Mouse (Mus musculus) hindbrain, embryonic 12.5 days (tissue): ENCODE data around the gene Gm20388. TPM values are rescaled to one million over a fixed set of nuclear protein-coding genes. Genes with fewer than 3 reads are reported as not detected.
A peak's percentile ranks its signal among the peaks of the same experiment; 100 is the strongest.

Experiments used
- ATAC-seq: fragments of 200-750 bp; cut with Nextera tagmentation; 2 replicates; pipeline ENCODE4 v1.8.0; 2017; ENCODE audit warnings: moderate TSS enrichment; ENCODE audit not compliant: low FRiP score
- H3K27ac ChIP-seq: fragments of 300-500 bp; sonication (generic); 2 replicates; pipeline ENCODE4 v1.5.1; 2016; ENCODE audit warnings: mild to moderate bottlenecking
- H3K27me3 ChIP-seq: fragments of 300-500 bp; sonication (generic); 2 replicates; pipeline ENCODE4 v1.6.1; 2016; ENCODE audit warnings: mild to moderate bottlenecking
- H3K36me3 ChIP-seq: fragments of 300-500 bp; sonication (generic); 2 replicates; pipeline ENCODE4 v1.6.1; 2016; ENCODE audit warnings: mild to moderate bottlenecking
- H3K4me1 ChIP-seq: fragments of 300-500 bp; sonication (generic); 2 replicates; pipeline ENCODE4 v1.6.1; 2016
- H3K4me2 ChIP-seq: fragments of 300-500 bp; sonication (generic); replicated peaks from 2 replicates; pipeline ENCODE4 v1.6.1; 2016; ENCODE audit warnings: mild to moderate bottlenecking
- H3K4me3 ChIP-seq: fragments of 300-500 bp; sonication (generic); 2 replicates; pipeline ENCODE4 v1.5.1; 2016; ENCODE audit warnings: mild to moderate bottlenecking
- H3K9ac ChIP-seq: fragments of 300-500 bp; sonication (generic); 2 replicates; pipeline ENCODE4 v1.6.1; 2016; ENCODE audit warnings: mild to moderate bottlenecking, moderate library complexity
- H3K9me3 ChIP-seq: fragments of 300-500 bp; sonication (generic); replicated peaks from 2 replicates; pipeline ENCODE4 v1.6.1; 2016; ENCODE audit warnings: mild to moderate bottlenecking
- WGBS: fragments of 180-500 bp; shearing (Covaris S2); methylation state at CpG from one replicate; pipeline ENCODE4 v1.1.7; 2016; 5-methylcytosine and 5-hydroxymethylcytosine counted together
- polyA plus RNA-seq: library from polyadenylated mRNA; unstranded; fragments of >200 nt; fragmentation: Nextera tagmentation; extraction: Ambion mirVana; gene quantifications from 2 replicates; pipeline ENCODE4 v1.2.1, GENCODE M21; 2016

Gene Gm20388
- polyA plus RNA-seq, 1 experiment from 2014 or later: not detected

DNA sequence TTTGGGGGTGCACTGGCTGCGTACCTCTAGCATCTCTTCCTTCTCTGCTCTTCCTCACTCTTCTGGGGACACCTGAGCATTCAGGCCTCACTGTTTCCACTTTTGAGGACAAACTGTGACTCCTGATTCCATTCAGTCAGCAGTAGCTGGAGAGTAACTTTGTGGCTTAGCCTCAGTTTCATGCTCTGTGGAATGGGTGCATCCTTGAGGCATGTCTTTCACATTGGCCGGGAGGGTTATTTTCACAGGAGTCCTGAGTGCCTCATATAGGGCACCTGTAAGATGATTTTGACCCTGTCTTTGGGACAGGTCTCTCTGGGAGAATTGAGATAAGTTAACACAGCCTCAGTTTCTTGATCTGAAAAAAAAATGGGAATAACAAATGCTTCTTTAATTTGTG, 1212.5 kb downstream of the Gm20388 start:
- H3K27me3 ChIP-seq: peaks cover 98% of the 10 kb centered on the region
- H3K27ac ChIP-seq: no peak overlapping the region
- no peak overlapping the region for H3K4me3 ChIP-seq
- H3K4me2 ChIP-seq: no peak overlapping the region
- no peaks in the 10 kb centered on the region for H3K36me3 ChIP-seq
- no peak for ATAC-seq
- peaks cover 11% of the 10 kb centered on the region for H3K4me1 ChIP-seq
- peaks cover 6% of the 10 kb centered on the region; the same call in 1 of the 2 replicates for H3K9me3 ChIP-seq
- WGBS: 39% methylated on average over 2 of the region's 2 CpGs
- no peak overlapping the region for H3K9ac ChIP-seq

DNA sequence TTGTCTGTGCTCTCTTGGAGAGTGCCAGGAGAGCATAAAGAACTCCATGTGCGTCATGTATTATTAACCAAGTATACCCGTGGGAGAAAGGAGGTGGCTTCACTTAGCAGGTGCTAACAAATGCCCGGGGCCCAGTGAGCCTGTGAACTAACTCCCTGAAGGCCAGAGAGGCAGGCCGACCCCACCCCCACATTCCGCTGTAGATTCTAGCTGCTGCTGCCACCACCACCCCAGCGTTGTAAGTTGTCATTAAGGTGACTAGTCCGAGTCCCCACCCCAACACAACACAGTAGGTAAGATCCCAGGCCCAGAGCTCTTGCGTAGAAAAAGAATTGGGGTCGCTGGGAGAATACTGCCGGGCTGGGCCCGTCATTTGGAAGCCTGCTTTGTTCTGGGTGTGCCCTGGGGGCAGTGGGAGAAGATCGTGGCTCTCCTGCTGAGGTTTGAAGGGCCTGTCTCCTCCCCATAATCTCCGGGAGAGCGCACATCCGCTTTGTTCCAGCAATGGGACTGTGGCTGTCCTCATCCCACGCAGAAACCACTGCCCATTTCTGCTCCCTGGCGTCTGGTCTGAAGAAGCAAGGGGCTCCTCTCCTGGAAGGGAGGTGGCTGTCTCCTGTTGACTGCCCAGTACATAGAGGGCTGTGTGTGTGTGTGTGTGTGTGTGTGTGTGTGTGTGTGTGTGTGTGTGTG, 1214.1 kb downstream of the Gm20388 start:
- Histone ChIP-seq H3K27me3 (peaks cover 100% of the 10 kb centered on the region), H3K4me1 (peaks cover 22% of the 10 kb centered on the region), H3K27ac (no peak overlapping the region), H3K9ac (no peak overlapping the region), H3K4me3 (no peak overlapping the region), H3K9me3 (peaks cover 6% of the 10 kb centered on the region; the same call in 1 of the 2 replicates), H3K4me2 (peak overlapping the region; percentile 43), H3K36me3 (no peaks in the 10 kb centered on the region)
- WGBS: 2% methylated on average over 17 of the region's 17 CpGs
- 0 out of 2 replicates have a peak, but pooled peaks have one; percentile 11 for ATAC-seq

DNA sequence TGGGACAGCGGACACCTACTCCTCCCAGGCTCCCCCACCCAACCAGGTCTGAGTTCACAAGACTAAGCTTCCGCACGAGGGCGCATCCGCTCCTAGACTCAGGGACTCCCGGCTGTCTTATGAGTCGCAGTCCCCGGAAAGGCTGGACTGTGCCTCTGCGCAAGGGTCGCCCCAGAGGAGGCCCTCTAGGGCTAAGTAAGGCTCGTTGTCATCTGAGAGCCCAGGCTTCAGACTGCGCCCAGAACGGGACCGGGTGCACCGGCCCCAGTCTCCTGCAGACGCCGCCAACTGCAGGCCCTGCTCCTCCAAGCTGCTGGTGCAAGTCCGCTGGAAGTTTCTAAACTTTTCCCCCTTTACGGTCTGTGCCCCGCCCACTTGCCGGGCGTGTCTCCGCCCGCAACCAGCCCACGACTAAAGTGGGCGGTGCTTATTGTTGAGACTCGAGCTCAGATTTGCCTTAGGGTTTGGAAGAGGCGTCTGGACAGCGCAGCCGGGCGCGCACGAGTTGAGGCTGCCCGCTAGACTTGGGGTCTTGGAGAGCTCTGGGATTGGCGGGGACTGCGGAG, 1214.8 kb downstream of the Gm20388 start:
- Histone ChIP-seq H3K36me3 (no peaks in the 10 kb centered on the region), H3K27ac (no peak overlapping the region), H3K9me3 (peaks cover 6% of the 10 kb centered on the region; the same call in 1 of the 2 replicates), H3K27me3 (peaks cover 100% of the 10 kb centered on the region), H3K4me2 (peak overlapping the region; percentile 43), H3K4me1 (peaks cover 22% of the 10 kb centered on the region), H3K9ac (no peak overlapping the region), H3K4me3 (peak overlapping the region; percentile 23)
- ATAC-seq: peak; percentile 54
- WGBS: under 1% methylated on average over 35 of the region's 36 CpGs

DNA sequence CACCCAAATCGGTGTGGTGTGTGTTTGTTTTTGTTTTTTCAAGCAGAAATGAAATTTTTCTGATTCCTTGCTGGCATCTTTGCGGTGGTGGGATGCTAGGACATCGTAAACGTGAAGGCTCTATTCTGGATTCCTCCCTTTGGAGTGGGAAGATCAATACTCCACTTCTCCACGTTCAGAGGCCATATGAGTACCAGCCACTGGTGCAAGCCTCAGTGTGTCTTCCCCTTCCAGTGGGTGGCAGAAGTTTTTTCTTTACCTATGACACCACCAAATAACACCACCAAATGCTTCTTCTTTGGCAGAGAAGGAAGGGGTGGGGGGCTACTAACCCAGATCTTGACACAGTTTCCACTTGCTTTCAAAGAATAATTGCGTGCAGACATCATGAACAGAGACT, 1215.5 kb downstream of the Gm20388 start:
- H3K27ac ChIP-seq: no peak overlapping the region
- 0 out of 2 replicates have a peak overlapping the region, but pooled peaks have one; percentile 23 for H3K4me3 ChIP-seq
- peak overlapping the region; percentile 43; the same call in 1 of the 2 replicates for H3K4me2 ChIP-seq
- peaks cover 6% of the 10 kb centered on the region; the same call in 1 of the 2 replicates for H3K9me3 ChIP-seq
- no peaks in the 10 kb centered on the region for H3K36me3 ChIP-seq
- 4% methylated on average over 6 of the region's 6 CpGs for WGBS
- no peak overlapping the region for H3K9ac ChIP-seq
- H3K27me3 ChIP-seq: peaks cover 100% of the 10 kb centered on the region
- no peak for ATAC-seq
- H3K4me1 ChIP-seq: peaks cover 22% of the 10 kb centered on the region

DNA sequence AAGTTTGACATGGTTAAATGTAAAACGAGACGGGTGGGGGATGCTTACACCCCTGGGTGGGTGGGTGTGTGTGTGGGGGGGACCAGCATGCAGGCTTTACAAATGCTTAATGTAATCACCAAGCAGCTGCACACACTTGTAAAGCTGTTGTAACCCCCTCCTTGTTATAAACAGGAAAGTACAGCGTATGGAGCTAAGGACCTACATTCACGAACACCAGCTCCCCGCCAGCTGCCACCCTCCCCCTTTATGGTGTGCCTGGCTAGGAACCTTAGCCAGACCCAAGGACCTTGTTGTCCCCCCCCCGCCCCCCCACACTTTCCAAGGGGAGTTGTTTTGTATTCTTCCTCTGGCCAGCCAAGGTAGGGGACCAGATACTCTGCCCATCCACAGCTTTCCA, 1216.1 kb downstream of the Gm20388 start:
- H3K36me3 ChIP-seq: no peaks in the 10 kb centered on the region
- H3K27me3 ChIP-seq: peaks cover 98% of the 10 kb centered on the region
- no peak overlapping the region for H3K27ac ChIP-seq
- H3K9me3 ChIP-seq: peaks cover 6% of the 10 kb centered on the region; the same call in 1 of the 2 replicates
- no peak overlapping the region for H3K9ac ChIP-seq
- no peak overlapping the region for H3K4me2 ChIP-seq
- H3K4me1 ChIP-seq: peaks cover 22% of the 10 kb centered on the region
- H3K4me3 ChIP-seq: no peak overlapping the region
- ATAC-seq: no peak
- 7% methylated on average over 6 of the region's 6 CpGs for WGBS

GRCm38 (mm10) chr8:121127291-121127701, 1216.7 kb downstream of the Gm20388 start:
- Histone ChIP-seq H3K4me2 (no peak overlapping the region), H3K4me1 (peaks cover 22% of the 10 kb centered on the region), H3K9ac (no peak overlapping the region), H3K27ac (no peak overlapping the region), H3K27me3 (peaks cover 98% of the 10 kb centered on the region), H3K9me3 (peaks cover 6% of the 10 kb centered on the region; the same call in 1 of the 2 replicates), H3K4me3 (no peak overlapping the region), H3K36me3 (no peaks in the 10 kb centered on the region)
- 7% methylated on average over 11 of the region's 11 CpGs for WGBS
- no peak for ATAC-seq

GRCm38 (mm10) chr8:121127756-121128375, 1217.2 kb downstream of the Gm20388 start, which contains the start of gene Foxl1:
TSS of gene Foxl1 (plus strand) at chr8:121127940.
- Histone ChIP-seq H3K4me1 (peaks cover 22% of the 10 kb centered on the region), H3K4me3 (peak within 1 kb of the TSS; percentile 13), H3K4me2 (peak within 1 kb of the TSS; percentile 33), H3K36me3 (no peaks in the 10 kb centered on the region), H3K27ac (no peak within 1 kb of the TSS), H3K9me3 (peaks cover 6% of the 10 kb centered on the region; the same call in 1 of the 2 replicates), H3K9ac (no peak within 1 kb of the TSS), H3K27me3 (peaks cover 97% of the 10 kb centered on the region)
- no peak for ATAC-seq
- WGBS: under 1% methylated on average over 43 of the region's 43 CpGs

DNA sequence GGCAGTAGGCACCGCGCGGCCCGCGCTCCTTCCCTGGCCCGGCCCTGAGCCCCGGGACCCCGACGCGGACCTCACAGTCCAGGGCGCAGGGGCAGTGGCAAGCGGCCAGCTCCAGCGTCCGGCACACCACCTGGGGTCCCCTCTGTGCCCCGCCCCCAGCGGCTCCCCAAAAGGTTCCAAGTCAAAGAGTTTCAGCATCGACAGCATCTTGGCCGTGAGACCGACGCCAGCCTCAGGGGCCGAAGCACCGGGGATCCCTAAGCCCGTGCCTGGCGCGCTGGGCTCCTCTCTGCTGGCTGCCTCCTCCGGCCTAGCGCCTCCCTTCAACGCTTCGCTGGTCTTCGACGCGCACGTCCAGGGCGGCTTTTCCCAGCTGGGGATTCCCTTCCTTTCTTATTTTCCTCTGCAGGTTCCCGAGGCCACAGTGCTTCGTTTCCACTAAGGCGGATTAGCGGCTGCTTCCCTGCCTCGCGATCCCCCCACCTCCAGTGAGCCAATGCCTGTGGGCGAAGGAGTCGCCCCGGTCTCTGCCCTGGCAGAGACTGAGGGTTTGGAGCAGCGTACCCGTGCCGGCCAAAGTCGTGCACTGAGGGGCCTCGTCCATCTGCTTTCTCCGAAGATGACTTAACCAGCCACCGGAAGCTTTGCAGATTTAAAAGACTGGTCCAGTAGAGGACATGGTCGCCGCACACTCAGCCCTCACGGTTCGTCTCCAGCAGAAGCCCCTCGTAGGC, 1218.1 kb downstream of the Gm20388 start:
- Histone ChIP-seq H3K27me3 (peaks cover 93% of the 10 kb centered on the region), H3K9ac (no peak overlapping the region), H3K4me3 (peak overlapping the region; percentile 13), H3K4me1 (peaks cover 22% of the 10 kb centered on the region), H3K4me2 (peak overlapping the region; percentile 33), H3K36me3 (no peaks in the 10 kb centered on the region), H3K9me3 (peaks cover 6% of the 10 kb centered on the region; the same call in 1 of the 2 replicates), H3K27ac (no peak overlapping the region)
- 1% methylated on average over 55 of the region's 55 CpGs for WGBS
- ATAC-seq: no peak

DNA sequence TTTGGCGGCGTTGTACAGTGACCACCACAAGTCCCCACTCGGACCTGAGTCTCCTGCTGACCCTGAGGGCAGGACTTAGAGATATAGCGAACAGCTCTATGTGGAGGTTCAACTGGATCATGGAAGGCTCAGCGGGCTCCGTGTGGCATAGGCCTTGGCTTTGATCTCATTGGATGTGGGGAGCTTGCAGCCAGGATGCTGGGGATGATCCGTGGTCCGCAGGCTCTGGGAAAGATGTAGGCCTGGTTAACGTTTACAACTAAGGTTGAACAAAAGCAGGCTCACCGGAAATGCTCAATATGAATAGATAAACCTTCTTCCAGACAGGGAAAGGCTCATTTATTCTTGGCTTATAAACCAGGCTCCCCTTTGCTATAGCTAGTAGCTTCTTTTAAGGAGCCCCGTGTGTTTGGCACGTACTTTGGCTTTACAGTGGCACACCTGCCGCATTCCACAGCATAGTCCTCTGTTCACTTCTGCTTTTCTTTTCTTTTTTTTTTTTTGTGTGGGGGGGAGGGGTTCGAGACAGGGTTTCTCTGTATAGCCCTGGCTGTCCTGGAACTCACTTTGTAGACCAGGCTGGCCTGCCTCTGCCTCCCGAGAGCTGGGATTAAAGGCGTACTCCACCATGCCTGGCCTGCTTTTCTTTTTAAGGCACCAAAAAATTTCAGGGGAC, 1218.8 kb downstream of the Gm20388 start:
- no peak overlapping the region for H3K4me3 ChIP-seq
- ATAC-seq: no peak
- no peak overlapping the region for H3K4me2 ChIP-seq
- H3K36me3 ChIP-seq: no peaks in the 10 kb centered on the region
- H3K27ac ChIP-seq: no peak overlapping the region
- H3K4me1 ChIP-seq: peaks cover 22% of the 10 kb centered on the region
- peaks cover 2% of the 10 kb centered on the region; the same call in 1 of the 2 replicates for H3K9me3 ChIP-seq
- no peak overlapping the region for H3K9ac ChIP-seq
- 18% methylated on average over 16 of the region's 16 CpGs for WGBS
- peaks cover 89% of the 10 kb centered on the region for H3K27me3 ChIP-seq

GRCm38 (mm10) chr8:121130522-121130921, 1219.9 kb downstream of the Gm20388 start:
- H3K27me3 ChIP-seq: peaks cover 82% of the 10 kb centered on the region
- peaks cover 19% of the 10 kb centered on the region for H3K4me1 ChIP-seq
- ATAC-seq: no peak
- WGBS: 36% methylated on average over 5 of the region's 5 CpGs
- no peak overlapping the region for H3K9ac ChIP-seq
- H3K36me3 ChIP-seq: no peaks in the 10 kb centered on the region
- H3K4me3 ChIP-seq: no peak overlapping the region
- no peak overlapping the region for H3K4me2 ChIP-seq
- no peaks in the 10 kb centered on the region for H3K9me3 ChIP-seq
- H3K27ac ChIP-seq: no peak overlapping the region

DNA sequence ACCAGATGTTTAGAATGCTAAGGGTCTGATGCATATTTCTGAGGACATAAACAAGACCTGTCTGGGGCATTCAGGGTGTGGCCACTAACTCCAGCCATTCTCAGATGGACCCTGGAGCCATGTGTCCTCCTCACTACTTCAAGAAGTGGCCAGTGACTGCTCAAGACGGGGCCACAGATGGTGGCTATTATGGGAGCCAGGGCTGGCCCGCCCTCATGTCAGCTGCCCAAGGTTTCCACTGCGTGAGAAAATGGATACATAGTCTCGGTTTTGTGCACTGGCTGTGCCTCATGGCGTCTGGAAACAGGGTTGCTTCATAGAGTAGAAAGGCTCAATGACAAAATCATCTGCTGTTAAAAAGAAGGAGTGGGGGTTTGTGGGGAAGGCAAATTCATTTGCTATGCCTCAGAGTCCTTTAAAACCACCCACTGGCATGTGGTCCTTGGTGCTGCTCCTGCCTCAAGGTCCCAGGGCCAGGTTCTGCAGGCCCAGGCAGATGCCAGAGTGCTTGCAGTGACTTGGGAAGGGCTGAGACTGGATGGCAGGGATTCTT, 1222.4 kb downstream of the Gm20388 start:
- H3K4me3 ChIP-seq: no peak overlapping the region
- no peaks in the 10 kb centered on the region for H3K36me3 ChIP-seq
- no peak overlapping the region for H3K9ac ChIP-seq
- H3K27me3 ChIP-seq: peaks cover 57% of the 10 kb centered on the region
- H3K27ac ChIP-seq: no peak overlapping the region
- 61% methylated on average over 5 of the region's 5 CpGs for WGBS
- no peak overlapping the region for H3K4me2 ChIP-seq
- 0 out of 2 replicates have a peak, but pooled peaks cover 8% of the 10 kb centered on the region for H3K9me3 ChIP-seq
- no peak for ATAC-seq
- peaks cover 11% of the 10 kb centered on the region for H3K4me1 ChIP-seq
